Mouse (Mus musculus) forebrain, embryonic 11.5 days (tissue): ENCODE results near the gene Ldb3. TPM values are rescaled to one million over a fixed set of nuclear protein-coding genes. Genes with fewer than 3 reads are reported as not detected.
A peak's percentile ranks its signal among the peaks of the same experiment; 100 is the strongest.

ENCODE experiments used
- ATAC-seq: fragments of 200-750 bp; cut with Nextera tagmentation; replicated peaks from 2 replicates; pipeline ENCODE4 v1.8.0; 2017; ENCODE audit warnings: moderate TSS enrichment; ENCODE audit not compliant: low FRiP score
- DNase-seq: peaks from one replicate; pipeline ENCODE4 v3.0.0-alpha.2; 2017; ENCODE audit warnings: low spot score
- H3K27ac ChIP-seq: fragments of 300-500 bp; sonication (generic); 2 replicates; pipeline ENCODE4 v1.5.1; 2014; ENCODE audit warnings: low read depth, low read length
- H3K27me3 ChIP-seq: fragments of 300-500 bp; sonication (generic); 2 replicates; pipeline ENCODE4 v1.6.1; 2014; ENCODE audit warnings: mild to moderate bottlenecking, low read length, mixed read lengths; ENCODE audit not compliant: control insufficient read depth, insufficient read depth
- H3K36me3 ChIP-seq: fragments of 300-500 bp; sonication (generic); 2 replicates; pipeline ENCODE4 v1.6.1; 2014; ENCODE audit warnings: mild to moderate bottlenecking, low read length, moderate library complexity, mixed read lengths; ENCODE audit not compliant: control insufficient read depth, insufficient read depth
- H3K4me1 ChIP-seq: fragments of 300-500 bp; sonication (generic); replicated peaks from 2 replicates; pipeline ENCODE4 v1.6.1; 2014; ENCODE audit warnings: low read length, mixed read lengths; ENCODE audit not compliant: control insufficient read depth, insufficient read depth
- H3K4me2 ChIP-seq: fragments of 300-500 bp; sonication (generic); 2 replicates; pipeline ENCODE4 v1.6.1; 2014; ENCODE audit warnings: low read depth, mild to moderate bottlenecking, low read length, moderate library complexity, mixed read lengths; ENCODE audit not compliant: severe bottlenecking
- H3K4me3 ChIP-seq: fragments of 300-500 bp; sonication (generic); 2 replicates; pipeline ENCODE4 v1.5.1; 2014; ENCODE audit warnings: low read depth, low read length
- H3K9ac ChIP-seq: fragments of 300-500 bp; sonication (generic); 2 replicates; pipeline ENCODE4 v1.6.1; 2014; ENCODE audit warnings: low read length
- H3K9me3 ChIP-seq: fragments of 300-500 bp; sonication (generic); 2 replicates; pipeline ENCODE4 v1.6.1; 2016; ENCODE audit warnings: low read length, mixed read lengths; ENCODE audit not compliant: control insufficient read depth
- WGBS: fragments of 180-500 bp; shearing (Covaris S2); extraction: QIAGEN DNeasy Blood & Tissue Kit; methylation state at CpG from one replicate; pipeline ENCODE4 v1.1.7; 2014; 5-methylcytosine and 5-hydroxymethylcytosine counted together
- polyA plus RNA-seq: library from polyadenylated mRNA; unstranded; fragments of >200 nt; fragmentation: Nextera tagmentation; extraction: Ambion mirVana; gene quantifications from 2 replicates; pipeline ENCODE4 v1.2.1, GENCODE M21; 2014

Ldb3 gene
- polyA plus RNA-seq, 1 experiment from 2014 or later = not detected

DNA sequence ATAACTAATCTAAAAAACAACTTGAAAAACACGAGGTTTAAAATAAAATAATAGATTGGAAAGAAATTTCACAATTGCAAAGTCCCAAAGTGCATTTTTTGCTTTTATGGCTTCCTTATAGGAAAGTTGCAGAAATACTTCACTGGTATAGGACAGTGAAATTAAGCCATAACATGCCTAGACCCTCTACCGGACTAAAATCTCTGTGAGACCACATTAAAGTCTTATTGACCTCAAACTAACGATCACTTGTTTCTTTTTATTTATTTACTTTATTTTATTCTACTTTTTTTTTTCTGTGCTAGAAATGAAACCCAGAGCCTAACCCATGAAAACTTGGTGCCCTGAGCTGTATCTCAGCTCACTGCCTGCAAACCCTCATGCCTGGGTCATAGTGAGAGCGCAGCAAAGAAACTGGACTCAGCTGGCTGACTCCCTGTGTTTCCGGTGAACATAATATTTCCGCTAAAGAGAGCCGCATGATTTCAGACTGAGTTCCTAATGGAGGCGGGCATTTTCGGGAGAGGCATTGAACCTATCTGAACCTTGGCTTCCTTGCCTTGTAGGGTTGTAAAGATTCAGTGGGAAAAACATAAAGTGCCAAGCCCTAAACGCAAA is 71.4 kb downstream of the Ldb3 start:
- no peaks in the 10 kb centered on the region for H3K9me3 ChIP-seq
- no peaks in the 10 kb centered on the region for H3K36me3 ChIP-seq
- DNase-seq (no peak), ATAC-seq (no peak)
- H3K4me2 ChIP-seq = no peak overlapping the region
- no peak overlapping the region for H3K27ac ChIP-seq
- no peaks in the 10 kb centered on the region for H3K4me1 ChIP-seq
- no peaks in the 10 kb centered on the region for H3K27me3 ChIP-seq
- no peak overlapping the region for H3K9ac ChIP-seq
- 90% methylated on average over 10 of the region's 10 CpGs for WGBS
- no peak overlapping the region for H3K4me3 ChIP-seq

DNA sequence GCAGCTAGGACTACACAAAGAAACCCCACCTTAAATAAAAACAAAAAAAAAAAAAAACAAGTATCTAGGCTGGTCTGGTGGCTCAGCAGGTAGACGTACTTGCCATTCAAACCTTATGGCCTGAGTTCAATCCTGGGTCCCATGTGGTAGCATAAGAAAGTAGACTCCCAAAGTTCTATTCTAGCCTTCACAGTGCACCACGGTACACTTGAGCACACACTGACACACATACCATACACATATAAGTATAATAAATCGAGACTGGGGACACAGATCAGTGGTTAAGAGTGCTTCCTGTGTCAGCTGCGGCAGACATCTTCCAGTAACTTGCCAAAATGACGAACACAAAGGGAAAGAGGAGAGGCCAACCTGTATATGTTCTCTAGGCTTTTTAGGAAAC is 72.6 kb downstream of the Ldb3 start:
- no peak overlapping the region for H3K9ac ChIP-seq
- 84% methylated on average over 5 of the region's 5 CpGs for WGBS
- H3K36me3 ChIP-seq = no peaks in the 10 kb centered on the region
- ATAC-seq (no peak), DNase-seq (no peak)
- no peaks in the 10 kb centered on the region for H3K4me1 ChIP-seq
- no peaks in the 10 kb centered on the region for H3K9me3 ChIP-seq
- no peak overlapping the region for H3K4me3 ChIP-seq
- no peak overlapping the region for H3K27ac ChIP-seq
- no peak overlapping the region for H3K4me2 ChIP-seq
- no peaks in the 10 kb centered on the region for H3K27me3 ChIP-seq

DNA sequence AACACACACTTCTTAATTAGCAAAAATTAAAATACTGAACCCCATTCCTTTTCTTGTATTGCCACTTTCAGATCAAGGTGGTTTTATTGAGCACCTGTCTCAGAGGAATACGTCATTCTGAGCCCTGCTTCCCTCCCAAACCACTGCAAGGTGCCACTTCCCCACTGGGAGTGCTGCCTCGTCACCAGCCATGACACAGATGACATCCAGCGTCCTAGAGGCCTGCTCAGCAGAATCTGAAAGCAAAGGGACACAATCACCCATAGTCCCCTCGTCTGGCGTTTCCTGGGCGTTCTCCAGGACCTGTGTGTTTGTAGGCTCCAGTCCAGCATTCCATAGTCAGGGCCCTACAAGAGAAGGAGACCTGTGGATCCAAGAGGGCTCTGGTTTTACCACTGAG is 74.4 kb downstream of the Ldb3 start:
- Histone ChIP-seq H3K27ac (no peak overlapping the region), H3K36me3 (no peaks in the 10 kb centered on the region), H3K27me3 (no peaks in the 10 kb centered on the region), H3K4me1 (no peaks in the 10 kb centered on the region), H3K9ac (no peak overlapping the region), H3K4me3 (no peak overlapping the region), H3K9me3 (no peaks in the 10 kb centered on the region), H3K4me2 (no peak overlapping the region)
- DNase-seq (no peak), ATAC-seq (no peak)
- WGBS = 50% methylated on average over 6 of the region's 6 CpGs

DNA sequence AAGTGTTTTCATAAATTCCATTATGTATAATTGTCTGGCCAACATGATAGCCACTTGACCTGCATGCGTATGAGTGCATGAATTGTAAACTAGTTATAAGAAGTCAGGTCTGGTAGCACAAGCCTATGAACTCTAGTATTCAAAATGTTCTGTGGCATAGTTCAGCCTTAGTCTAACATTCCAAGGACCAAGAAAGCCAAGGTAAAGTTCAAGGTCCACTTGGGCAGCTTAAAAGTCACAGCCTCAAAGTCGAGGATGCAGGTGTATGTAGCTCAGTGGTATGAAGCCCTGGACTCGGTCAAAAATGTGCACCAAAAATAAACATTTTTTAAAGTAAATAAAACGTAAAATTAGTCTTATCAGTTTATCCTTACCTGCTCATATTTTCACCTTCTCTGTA is 75.9 kb downstream of the Ldb3 start:
- DNase-seq = no peak
- Histone ChIP-seq H3K4me2 (no peak overlapping the region), H3K36me3 (no peaks in the 10 kb centered on the region), H3K4me3 (no peak overlapping the region), H3K27ac (no peak overlapping the region), H3K9me3 (no peaks in the 10 kb centered on the region), H3K9ac (no peak overlapping the region), H3K27me3 (no peaks in the 10 kb centered on the region), H3K4me1 (peaks cover 6% of the 10 kb centered on the region)
- no peak for ATAC-seq
- 82% methylated on average over 4 of the region's 4 CpGs for WGBS

DNA sequence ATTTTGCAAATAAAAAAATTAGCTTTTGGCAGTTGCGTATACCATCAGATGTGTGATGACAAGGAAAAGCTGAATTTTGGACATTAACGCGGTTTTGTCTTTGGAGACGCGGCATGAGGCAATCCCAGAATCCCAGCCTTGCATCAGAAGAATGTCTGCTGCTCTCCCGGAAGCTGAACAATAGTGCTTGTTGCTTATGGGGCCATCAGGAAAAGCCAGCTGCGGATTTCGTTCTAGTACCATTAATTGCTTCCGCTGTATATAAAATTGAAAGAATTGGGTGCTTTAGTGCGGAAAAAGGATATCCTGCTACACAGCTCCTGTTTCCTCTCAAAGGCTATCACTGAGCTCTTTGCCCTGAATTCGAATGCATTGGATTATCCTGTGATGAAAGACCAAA is 76.6 kb downstream of the Ldb3 start:
- Histone ChIP-seq H3K27me3 (no peaks in the 10 kb centered on the region), H3K4me3 (no peak overlapping the region), H3K4me2 (no peak overlapping the region), H3K9ac (no peak overlapping the region), H3K9me3 (no peaks in the 10 kb centered on the region), H3K4me1 (peaks cover 6% of the 10 kb centered on the region), H3K27ac (no peak overlapping the region), H3K36me3 (no peaks in the 10 kb centered on the region)
- DNase-seq (no peak), ATAC-seq (no peak)
- WGBS = 72% methylated on average over 11 of the region's 11 CpGs

DNA sequence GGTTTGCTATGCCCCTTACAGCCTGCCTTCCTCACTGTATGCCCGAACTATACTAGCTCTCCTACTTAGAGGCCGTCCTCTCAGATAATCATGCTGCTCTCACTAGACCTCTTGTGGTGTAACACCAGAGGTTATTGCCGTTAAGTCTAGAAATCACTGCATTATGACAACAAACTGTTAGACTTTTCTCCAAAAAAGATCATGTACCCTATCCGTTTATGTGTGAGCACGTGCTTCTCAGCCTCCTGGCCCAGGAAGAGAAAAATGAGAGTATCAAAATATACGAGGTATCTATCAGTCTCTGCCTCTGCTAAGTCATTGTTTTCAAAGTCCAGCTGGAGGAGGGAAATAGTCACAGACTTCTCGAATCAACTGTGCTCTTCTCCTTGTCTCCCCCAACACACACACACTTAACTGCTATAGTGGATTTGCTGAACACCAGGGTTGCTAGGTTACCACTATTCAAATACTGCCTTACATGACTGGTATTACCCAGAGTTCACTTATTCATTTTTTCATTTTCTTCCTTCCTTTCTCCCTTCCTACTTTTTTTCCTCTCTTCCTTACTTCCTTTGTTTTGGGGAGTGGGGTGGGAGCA is 79.5 kb downstream of the Ldb3 start:
- 67% methylated on average over 7 of the region's 7 CpGs for WGBS
- peaks cover 6% of the 10 kb centered on the region for H3K4me1 ChIP-seq
- no peaks in the 10 kb centered on the region for H3K27me3 ChIP-seq
- no peak overlapping the region for H3K4me3 ChIP-seq
- no peaks in the 10 kb centered on the region for H3K9me3 ChIP-seq
- DNase-seq (no peak), ATAC-seq (no peak)
- H3K36me3 ChIP-seq = no peaks in the 10 kb centered on the region
- no peak overlapping the region for H3K4me2 ChIP-seq
- H3K27ac ChIP-seq = no peak overlapping the region
- no peak overlapping the region for H3K9ac ChIP-seq

DNA sequence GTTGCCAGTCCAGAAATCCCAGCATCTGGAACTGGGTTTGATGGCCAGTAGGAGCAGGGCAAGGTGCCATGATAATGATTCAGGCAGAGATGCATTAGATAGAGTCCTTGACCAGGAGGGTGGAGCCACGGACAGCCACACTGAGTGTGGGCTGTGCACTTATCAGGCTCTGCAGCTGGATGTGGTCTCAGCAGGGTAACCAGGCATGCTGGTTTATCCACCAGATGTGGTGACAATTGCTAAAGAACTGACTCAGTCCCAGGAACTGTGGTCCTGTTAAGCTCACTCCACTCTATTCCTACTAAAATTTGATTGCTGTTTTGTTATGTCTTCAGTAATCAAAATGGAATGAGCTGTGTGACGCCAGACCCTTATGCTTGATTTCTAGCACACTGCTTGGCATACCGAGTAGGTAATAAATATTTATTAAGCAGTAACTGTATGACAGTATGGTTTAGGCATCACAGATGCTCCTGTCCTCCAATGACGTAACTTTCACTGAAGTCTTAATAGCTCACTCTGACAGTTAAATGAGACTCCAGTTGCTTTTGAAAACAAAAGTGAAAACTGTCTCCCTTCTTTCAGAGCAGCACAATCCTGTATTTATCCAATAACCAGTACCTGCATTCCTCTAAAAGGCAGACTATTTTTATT is 80.2 kb downstream of the Ldb3 start:
- WGBS = 66% methylated on average over 4 of the region's 4 CpGs
- H3K4me1 ChIP-seq = peaks cover 8% of the 10 kb centered on the region
- 0 out of 2 replicates have a peak, but pooled peaks have one; percentile 40 for ATAC-seq
- H3K4me3 ChIP-seq = no peak overlapping the region
- no peak overlapping the region for H3K4me2 ChIP-seq
- H3K9ac ChIP-seq = no peak overlapping the region
- DNase-seq = no peak
- no peaks in the 10 kb centered on the region for H3K9me3 ChIP-seq
- H3K27ac ChIP-seq = peak overlapping the region; percentile 31; the same call in 1 of the 2 replicates
- H3K27me3 ChIP-seq = no peaks in the 10 kb centered on the region
- no peaks in the 10 kb centered on the region for H3K36me3 ChIP-seq

DNA sequence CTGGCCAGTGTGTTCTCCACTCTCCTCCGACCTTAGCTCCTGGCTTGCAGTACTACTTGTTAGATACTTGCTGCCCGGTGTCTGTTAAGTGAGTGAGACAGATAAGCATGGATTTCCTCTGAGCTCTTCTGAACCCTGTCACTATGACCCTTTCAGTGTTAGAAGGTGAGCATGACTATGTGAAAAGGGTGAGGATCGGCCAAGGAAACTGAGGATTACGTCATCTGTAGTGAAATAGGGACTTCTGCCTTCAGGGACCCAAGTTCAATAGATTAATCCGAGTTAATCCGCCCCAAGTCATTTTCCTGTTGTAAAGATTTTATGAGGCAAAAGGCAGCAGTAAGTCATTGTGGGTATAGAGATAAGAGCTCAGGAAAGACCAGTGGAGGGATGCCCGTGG is 83.2 kb downstream of the Ldb3 start:
- DNase-seq (no peak), ATAC-seq (no peak)
- Histone ChIP-seq H3K36me3 (no peaks in the 10 kb centered on the region), H3K27ac (no peak overlapping the region), H3K4me2 (no peak overlapping the region), H3K4me1 (peaks cover 8% of the 10 kb centered on the region), H3K9me3 (no peaks in the 10 kb centered on the region), H3K4me3 (no peak overlapping the region), H3K27me3 (no peaks in the 10 kb centered on the region), H3K9ac (no peak overlapping the region)
- 73% methylated on average over 7 of the region's 7 CpGs for WGBS

DNA sequence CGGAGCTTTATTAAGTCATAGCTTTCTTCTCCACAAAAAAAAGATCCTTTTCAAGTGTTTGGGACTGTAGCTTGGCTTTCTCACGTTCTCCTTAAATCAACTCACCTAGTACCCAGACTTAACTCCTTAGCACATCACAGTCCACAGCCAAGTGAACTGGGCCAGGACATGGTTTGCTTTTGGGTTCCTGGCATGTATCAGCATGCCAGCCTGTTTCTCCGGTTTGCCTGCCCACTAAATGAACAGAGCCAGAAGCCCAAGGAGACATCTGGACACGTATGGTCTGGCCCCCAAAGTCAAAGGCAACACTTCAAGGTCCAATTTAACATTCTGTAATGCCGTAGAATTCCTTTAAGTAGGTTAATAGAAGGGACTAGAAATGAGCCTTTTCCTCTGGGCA is 84.1 kb downstream of the Ldb3 start:
- Histone ChIP-seq H3K27ac (no peak overlapping the region), H3K4me3 (no peak overlapping the region), H3K4me1 (peaks cover 14% of the 10 kb centered on the region), H3K27me3 (no peaks in the 10 kb centered on the region), H3K9me3 (no peaks in the 10 kb centered on the region), H3K9ac (no peak overlapping the region), H3K4me2 (no peak overlapping the region), H3K36me3 (no peaks in the 10 kb centered on the region)
- ATAC-seq (no peak), DNase-seq (no peak)
- 87% methylated on average over 5 of the region's 5 CpGs for WGBS
